Mouse (Mus musculus) small intestine, adult 2 months (tissue): ENCODE measurements around the gene Atad3a.

ENCODE experiments used
- CTCF ChIP-seq: fragments of 200-500 bp; IDR thresholded peaks from 2 replicates; pipeline ENCODE4 v1.5.1; 2012; ENCODE audit warnings: low read depth, mild to moderate bottlenecking, control low read depth, inconsistent platforms, low read length, moderate library complexity, mixed read lengths; ENCODE audit not compliant: insufficient replicate concordance, insufficient read length; ENCODE audit errors: extremely low read depth
- POLR2A ChIP-seq: fragments of 200-500 bp; IDR thresholded peaks from 2 replicates; pipeline ENCODE4 v1.6.1; 2012; ENCODE audit warnings: low read depth, mild to moderate bottlenecking, control low read depth, inconsistent platforms, low read length, moderate library complexity

DNA sequence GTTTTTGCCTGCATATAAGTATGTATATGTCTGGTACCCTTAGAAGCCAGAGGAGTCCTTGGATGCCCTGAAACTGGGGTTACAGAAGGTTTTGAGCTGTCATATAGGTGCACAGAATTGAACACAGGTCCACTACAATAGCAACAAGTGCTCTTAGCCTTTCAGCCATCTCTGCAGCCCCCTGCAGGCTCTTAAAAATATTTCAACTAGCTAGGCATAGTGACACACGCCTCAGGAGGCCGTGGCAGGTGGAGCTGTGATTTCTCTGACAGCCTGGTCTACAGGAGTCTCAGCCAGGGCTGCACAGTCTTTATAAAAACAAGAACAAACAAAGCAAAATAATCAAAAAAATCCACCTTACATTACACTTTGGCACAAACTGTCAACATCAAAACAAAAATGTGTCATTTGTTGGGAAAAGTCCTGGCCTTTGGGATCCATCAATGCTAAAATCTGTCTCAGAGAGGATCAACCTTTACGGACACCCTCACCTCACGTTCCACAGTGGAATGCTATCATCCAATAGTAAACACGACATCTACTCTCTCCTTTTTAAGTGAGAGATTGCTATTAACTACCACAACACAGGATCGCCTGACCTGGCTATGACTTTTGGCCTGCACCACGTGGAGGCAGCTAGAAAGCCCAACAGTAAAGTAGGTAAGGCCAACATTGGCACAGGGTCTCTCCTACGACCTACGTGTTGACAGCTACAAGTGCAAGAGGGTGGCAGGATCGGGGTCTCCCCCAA is 856 bp downstream of the Atad3a start:
- TF ChIP-seq POLR2A = no peak
- TF ChIP-seq CTCF = no peak
